ENCODE assay signal across 9 mouse cellular contexts in the genomic region with DNA sequence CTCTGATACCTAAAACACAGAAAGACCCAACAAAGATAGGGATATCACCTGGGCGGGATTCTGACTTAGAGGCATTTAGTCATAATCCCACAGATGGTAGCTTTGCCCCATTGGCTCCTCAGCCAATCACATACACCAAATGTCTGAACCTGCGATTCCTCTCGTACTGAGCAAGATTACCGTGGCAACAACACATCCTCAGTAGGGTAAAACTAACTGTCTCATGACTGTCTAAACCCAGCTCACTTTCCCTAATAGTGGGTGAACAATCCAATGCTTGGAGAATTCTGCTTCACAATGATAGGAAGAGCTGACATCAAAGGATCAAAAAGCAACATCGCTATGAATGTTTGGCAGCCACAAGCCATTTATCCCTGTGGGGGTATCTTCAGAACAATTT.
DNase-seq lines count a peak whose midpoint lies in the region; ATAC-seq and TF ChIP-seq lines count a peak whose summit lies in the region.
"Had no signal": no experiment of that assay in that cellular context is flagged by ENCODE, and none has a peak within 500 bp of the region (broad histone marks: within the 10 kb centered on the region; RNA-seq: fewer than 3 reads in every experiment).

No protein-coding gene starts in this region.

- no peaks in the 10 kb centered on the region for H3K36me3 ChIP-seq in embryonic facial prominence, embryonic 12.5 days
- no peaks in the 10 kb centered on the region for H3K36me3 ChIP-seq in hindbrain, embryonic 12.5 days
- H3K36me3 ChIP-seq in liver, embryonic 14.5 days (replicated peaks; ENCODE audit: control insufficient read depth, insufficient read depth, low read depth), result no peaks in the 10 kb centered on the region

- no peak for TF ChIP-seq CTCF in liver, embryonic 14.5 days (IDR thresholded peaks at IDR 0.05; ENCODE audit: low read depth)

- no peaks in the 10 kb centered on the region for H3K27me3 ChIP-seq in embryonic facial prominence, embryonic 12.5 days
- H3K27me3 ChIP-seq in hindbrain, embryonic 12.5 days, result no peaks in the 10 kb centered on the region
- H3K27me3 ChIP-seq in liver, embryonic 14.5 days (ENCODE audit: control insufficient read depth, insufficient read depth, low read length), result no peaks in the 10 kb centered on the region

- H3K4me2 ChIP-seq in embryonic facial prominence, embryonic 12.5 days (replicated peaks), result no peak overlapping the region
- H3K4me2 ChIP-seq in hindbrain, embryonic 12.5 days (replicated peaks), result no peak overlapping the region
- no peak overlapping the region for H3K4me2 ChIP-seq in liver, embryonic 14.5 days (ENCODE audit: low read depth)

- TF ChIP-seq EP300 in liver, embryonic 14.5 days (IDR thresholded peaks at IDR 0.05; ENCODE audit: low read depth), result no peak

- no peak overlapping the region for H3K27ac ChIP-seq in embryonic facial prominence, embryonic 12.5 days
- no peak overlapping the region for H3K27ac ChIP-seq in hindbrain, embryonic 12.5 days
- no peak overlapping the region for H3K27ac ChIP-seq in liver, embryonic 14.5 days

- H3K9me3 ChIP-seq in embryonic facial prominence, embryonic 12.5 days, result no peaks in the 10 kb centered on the region
- H3K9me3 ChIP-seq in hindbrain, embryonic 12.5 days (replicated peaks), result no peaks in the 10 kb centered on the region
- no peaks in the 10 kb centered on the region for H3K9me3 ChIP-seq in liver, embryonic 14.5 days (ENCODE audit: control insufficient read depth, low read length)

- peak; percentile 10 to 18 for DNase-seq in left cerebral cortex, postnatal 14 days (ENCODE audit: low spot score in 2 of 2)
- DNase-seq in left cerebral cortex, postnatal 36 days (ENCODE audit: low spot score in 2 of 2), result no peak
- DNase-seq in MN1 (ENCODE audit: low spot score), result peak; percentile 69
- DNase-seq in liver, embryonic 14.5 days (ENCODE audit: low read depth in 3 of 3, low spot score in 3 of 3), result peak; percentile 95 to 98 (median 96)
- DNase-seq in retina, postnatal 7 days (ENCODE audit: low read depth, low spot score), result peak; percentile 83

- no peak overlapping the region for H3K9ac ChIP-seq in embryonic facial prominence, embryonic 12.5 days
- no peak overlapping the region for H3K9ac ChIP-seq in hindbrain, embryonic 12.5 days
- H3K9ac ChIP-seq in liver, embryonic 14.5 days (replicated peaks), result no peak overlapping the region

- 86% methylated on average over 5 of the region's 5 CpGs for WGBS in embryonic facial prominence, embryonic 12.5 days
- 86% methylated on average over 5 of the region's 5 CpGs for WGBS in hindbrain, embryonic 12.5 days
- WGBS in liver, embryonic 14.5 days (ENCODE audit: insufficient replicate concordance), result 66% methylated on average over 5 of the region's 5 CpGs

- ATAC-seq in embryonic facial prominence, embryonic 12.5 days (ENCODE audit: insufficient number of reproducible peaks, insufficient read depth, low FRiP score, low TSS enrichment), result peak; percentile 96
- peak; percentile 98 for ATAC-seq in hindbrain, embryonic 12.5 days (ENCODE audit: low FRiP score)
- peak; percentile 100 for ATAC-seq in liver, embryonic 14.5 days (ENCODE audit: insufficient read depth)
- no peak for ATAC-seq in frontal cortex, adult (ENCODE audit: low TSS enrichment)

- intact Hi-C loops in left cerebral cortex, postnatal 14 days (cut with DNase I), result no loop called here
- intact Hi-C loops in left cerebral cortex, postnatal 36 days (cut with DNase I), result no loop called here

- H3K4me3 ChIP-seq in embryonic facial prominence, embryonic 12.5 days, result no peak overlapping the region
- no peak overlapping the region for H3K4me3 ChIP-seq in hindbrain, embryonic 12.5 days
- H3K4me3 ChIP-seq in liver, embryonic 14.5 days (ENCODE audit: insufficient read depth in 1 of 2, low read depth in 2 of 2, low read length in 2 of 2), result no peak overlapping the region
- H3K4me3 ChIP-seq: erythroblast, embryonic 14.5 days had no signal

- no peaks in the 10 kb centered on the region for H3K4me1 ChIP-seq in embryonic facial prominence, embryonic 12.5 days
- no peaks in the 10 kb centered on the region for H3K4me1 ChIP-seq in hindbrain, embryonic 12.5 days
- H3K4me1 ChIP-seq in liver, embryonic 14.5 days (replicated peaks; ENCODE audit: control insufficient read depth in 2 of 2, insufficient read depth in 2 of 2, low read length in 1 of 2), result no peaks in the 10 kb centered on the region

Comparison
In these comparisons a context has a peak if more than half of its experiments do, and no peak if none do; other contexts are left out.
1. DNase-seq: peak in left cerebral cortex, postnatal 14 days (2 of 2), MN1 (single experiment), liver, embryonic 14.5 days (3 of 3) and retina, postnatal 7 days (single experiment); none in left cerebral cortex, postnatal 36 days (0 of 2).